Comparison of ENCODE assay signal across 9 mouse cellular contexts in the genomic region with DNA sequence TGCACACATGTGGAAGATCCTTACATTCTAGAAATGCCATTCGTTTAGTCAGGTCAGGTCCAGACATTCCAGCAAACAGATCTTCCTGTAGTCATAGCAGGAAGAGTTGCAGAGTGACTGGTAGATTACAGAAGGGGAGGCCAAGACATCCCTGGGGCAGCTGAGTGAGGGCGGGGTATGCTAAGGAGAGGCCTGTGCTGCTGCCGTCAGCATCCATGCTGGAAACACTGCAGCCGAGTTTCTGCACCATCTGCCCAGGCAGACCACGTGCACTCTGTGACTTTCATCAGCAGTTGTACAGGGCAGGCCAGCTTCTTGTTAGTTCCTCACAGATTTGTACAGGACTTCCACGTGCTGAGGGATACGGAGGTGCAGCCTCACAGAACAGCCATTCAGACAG. TPM values are rescaled to one million over a fixed set of nuclear protein-coding genes. Genes with fewer than 3 reads are reported as not detected.
DNase-seq lines count a peak whose midpoint lies in the region; ATAC-seq and TF ChIP-seq lines count a peak whose summit lies in the region.
"Had no signal": no experiment of that assay in that cellular context is flagged by ENCODE, and none has a peak within 500 bp of the region (broad histone marks: within the 10 kb centered on the region; RNA-seq: fewer than 3 reads in every experiment).

No protein-coding gene starts in this region.

- no peaks in the 10 kb centered on the region for H3K79me2 ChIP-seq in heart, adult 2 months (replicated peaks; ENCODE audit: control insufficient read depth, insufficient read depth, low read length)

- no peak for TF ChIP-seq CTCF in heart, adult 2 months (IDR thresholded peaks at IDR 0.05)

- TF ChIP-seq EP300 in heart, adult 2 months (IDR thresholded peaks at IDR 0.05; ENCODE audit: insufficient read depth, low read depth, low read length) = no peak

- peaks cover 9% of the 10 kb centered on the region for H3K4me1 ChIP-seq in heart, adult 2 months (ENCODE audit: control insufficient read depth, insufficient read depth, low read length)
- H3K4me1 ChIP-seq in liver, embryonic 16.5 days (ENCODE audit: control insufficient read depth, low read depth, low read length) = peaks cover 6% of the 10 kb centered on the region; the same call in 1 of the 2 replicates
- H3K4me1 ChIP-seq in midbrain, embryonic 15.5 days = peaks cover 13% of the 10 kb centered on the region; the same call in 1 of the 2 replicates

- H3K9me3 ChIP-seq in liver, embryonic 16.5 days (replicated peaks; ENCODE audit: control insufficient read depth, low read length) = no peaks in the 10 kb centered on the region
- no peaks in the 10 kb centered on the region for H3K9me3 ChIP-seq in midbrain, embryonic 15.5 days
- H3K9me3 ChIP-seq: limb, embryonic 13.5 days had no signal

- no peak overlapping the region for H3K9ac ChIP-seq in heart, adult 2 months (ENCODE audit: low read depth, low read length)
- H3K9ac ChIP-seq in liver, embryonic 16.5 days (ENCODE audit: low read depth, low read length) = no peak overlapping the region
- no peak overlapping the region for H3K9ac ChIP-seq in midbrain, embryonic 15.5 days
- H3K9ac ChIP-seq: limb, embryonic 13.5 days had no signal

- intact Hi-C loops in heart, adult 2 months (cut with DNase I) = no loop called here

- ATAC-seq in liver, embryonic 16.5 days (ENCODE audit: low read depth) = peak; percentile 53
- no peak for ATAC-seq in midbrain, embryonic 15.5 days (replicated peaks)

- no peak for TF ChIP-seq POLR2A in heart, adult 2 months (IDR thresholded peaks at IDR 0.05; ENCODE audit: insufficient read depth, low read depth, low read length)

- no peak overlapping the region for H3K4me2 ChIP-seq in liver, embryonic 16.5 days (ENCODE audit: low read depth, low read length)
- no peak overlapping the region for H3K4me2 ChIP-seq in midbrain, embryonic 15.5 days
- H3K4me2 ChIP-seq: limb, embryonic 13.5 days had no signal

- H3K4me3 ChIP-seq in heart, adult 2 months = no peak overlapping the region
- H3K4me3 ChIP-seq in liver, embryonic 16.5 days (ENCODE audit: low read depth, low read length) = no peak overlapping the region
- no peak overlapping the region for H3K4me3 ChIP-seq in midbrain, embryonic 15.5 days
- H3K4me3 ChIP-seq: limb, embryonic 13.5 days had no signal

- H3K36me3 ChIP-seq in heart, adult 2 months (ENCODE audit: control insufficient read depth, insufficient read depth, low read length) = no peaks in the 10 kb centered on the region
- no peaks in the 10 kb centered on the region for H3K36me3 ChIP-seq in liver, embryonic 16.5 days (ENCODE audit: control insufficient read depth, insufficient read depth)
- H3K36me3 ChIP-seq in midbrain, embryonic 15.5 days (replicated peaks) = no peaks in the 10 kb centered on the region

- 52% methylated on average over 7 of the region's 7 CpGs for WGBS in heart, adult 2 months
- WGBS in liver, embryonic 16.5 days (ENCODE audit: insufficient replicate concordance) = 54% methylated on average over 7 of the region's 7 CpGs
- WGBS in midbrain, embryonic 15.5 days = 61% methylated on average over 7 of the region's 7 CpGs

- H3K27me3 ChIP-seq in heart, adult 2 months (ENCODE audit: control insufficient read depth, insufficient read depth, low read length) = no peaks in the 10 kb centered on the region
- H3K27me3 ChIP-seq in liver, embryonic 16.5 days (ENCODE audit: control insufficient read depth, insufficient read depth, low read depth, low read length) = no peaks in the 10 kb centered on the region
- no peaks in the 10 kb centered on the region for H3K27me3 ChIP-seq in midbrain, embryonic 15.5 days (replicated peaks)
- H3K27me3 ChIP-seq: limb, embryonic 13.5 days had no signal

- H3K27ac ChIP-seq in heart, adult 2 months = no peak overlapping the region
- no peak overlapping the region for H3K27ac ChIP-seq in liver, embryonic 16.5 days (ENCODE audit: low read length)
- H3K27ac ChIP-seq in midbrain, embryonic 15.5 days = no peak overlapping the region
- H3K27ac ChIP-seq: limb, embryonic 13.5 days had no signal

- peak; percentile 75 for DNase-seq in layer of hippocampus, adult 11-12 months (ENCODE audit: low spot score)
- no peak for DNase-seq in layer of hippocampus, adult 9-10 months (ENCODE audit: low spot score)
- peak; percentile 76 for DNase-seq in cerebellum, adult 8-10 months
- peak; percentile 41 to 68 for DNase-seq in heart, adult 2 months
- DNase-seq in adrenal gland, adult (ENCODE audit: inconsistent age in 2 of 2, low spot score in 1 of 2) = no peak
- no peak for DNase-seq in retina, postnatal 1 day

RNA-seq across cellular contexts. Expression of a gene that starts 17.8 kb away (rescaled TPM):
- total RNA-seq in heart, adult 2 months (2021) = 1 to 10 TPM; 4.7 to 5.5 TPM
- 1.9 and 3.6 TPM in 2 replicates for polyA plus RNA-seq in heart, adult 2 months (2012; rRNA removed)
- 3.6 and 5.0 TPM in 2 replicates for polyA plus RNA-seq in liver, embryonic 16.5 days (2015; fragmentation: Nextera tagmentation; extraction: Ambion mirVana)
- 20.5 and 22.4 TPM in 2 replicates for polyA plus RNA-seq in midbrain, embryonic 15.5 days (2015; fragmentation: Nextera tagmentation; extraction: Ambion mirVana)

RNA-seq across cellular contexts. Expression of a gene that starts 22.1 kb away (rescaled TPM):
- total RNA-seq in heart, adult 2 months (2021) = 1 to 10 TPM; 9.7 to 9.8 TPM
- 6.2 and 11.8 TPM in 2 replicates for polyA plus RNA-seq in heart, adult 2 months (2012; rRNA removed)
- 14.0 and 16.3 TPM in 2 replicates for polyA plus RNA-seq in liver, embryonic 16.5 days (2015; fragmentation: Nextera tagmentation; extraction: Ambion mirVana)
- 55.4 and 61.4 TPM in 2 replicates for polyA plus RNA-seq in midbrain, embryonic 15.5 days (2015; fragmentation: Nextera tagmentation; extraction: Ambion mirVana)

Comparison
In these comparisons a context has a peak if more than half of its experiments do, and no peak if none do; other contexts are left out.
1. DNase-seq: peak in layer of hippocampus, adult 11-12 months (single experiment), cerebellum, adult 8-10 months (single experiment) and heart, adult 2 months (2 of 2); none in layer of hippocampus, adult 9-10 months (single experiment), adrenal gland, adult (0 of 2) and retina, postnatal 1 day (single experiment).